Mouse (Mus musculus) heart, embryonic 13.5 days (tissue): ENCODE results near the gene Rab31. TPM values are rescaled to one million over a fixed set of nuclear protein-coding genes. Genes with fewer than 3 reads are reported as not detected.
"Not testable (repeated sequence)": the region's sequence is repeated elsewhere in the genome, so short reads cannot be mapped to it uniquely, and the experiment has no call there.

Source experiments
- ATAC-seq: fragments of 200-750 bp; cut with Nextera tagmentation; 2 replicates; pipeline ENCODE4 v1.8.0; 2017; ENCODE audit warnings: moderate TSS enrichment; ENCODE audit not compliant: insufficient number of reproducible peaks, low FRiP score, low TSS enrichment; ENCODE audit errors: extremely low read depth
- H3K27ac ChIP-seq: fragments of 300-500 bp; sonication (generic); replicated peaks from 2 replicates; pipeline ENCODE4 v1.5.1; 2015; ENCODE audit warnings: moderate library complexity, mild to moderate bottlenecking, inconsistent platforms
- H3K27me3 ChIP-seq: fragments of 300-500 bp; sonication (generic); replicated peaks from 2 replicates; pipeline ENCODE4 v1.6.1; 2015; ENCODE audit warnings: mild to moderate bottlenecking, inconsistent platforms
- H3K36me3 ChIP-seq: fragments of 300-500 bp; sonication (generic); 2 replicates; pipeline ENCODE4 v1.6.1; 2015; ENCODE audit warnings: mild to moderate bottlenecking, inconsistent platforms
- H3K4me1 ChIP-seq: fragments of 300-500 bp; sonication (generic); 2 replicates; pipeline ENCODE4 v1.6.1; 2015; ENCODE audit warnings: inconsistent platforms
- H3K4me2 ChIP-seq: fragments of 300-500 bp; sonication (generic); 2 replicates; pipeline ENCODE4 v1.6.1; 2015; ENCODE audit warnings: inconsistent platforms, mild to moderate bottlenecking, moderate library complexity
- H3K4me3 ChIP-seq: fragments of 300-500 bp; sonication (generic); 2 replicates; pipeline ENCODE4 v1.5.1; 2015; ENCODE audit warnings: moderate library complexity, mild to moderate bottlenecking, inconsistent platforms
- H3K9ac ChIP-seq: fragments of 300-500 bp; sonication (generic); 2 replicates; pipeline ENCODE4 v1.6.1; 2015; ENCODE audit warnings: inconsistent platforms, mild to moderate bottlenecking, moderate library complexity
- H3K9me3 ChIP-seq: fragments of 300-500 bp; sonication (generic); 2 replicates; pipeline ENCODE4 v1.6.1; 2016; ENCODE audit warnings: inconsistent platforms
- WGBS: fragments of 180-500 bp; shearing (Covaris S2); methylation state at CpG from one replicate; pipeline ENCODE4 v1.1.7; 2015; ENCODE audit warnings: mixed read lengths; 5-methylcytosine and 5-hydroxymethylcytosine counted together
- polyA plus RNA-seq: library from polyadenylated mRNA; unstranded; fragments of >200 nt; fragmentation: Nextera tagmentation; extraction: Ambion mirVana; gene quantifications from 2 replicates; pipeline ENCODE4 v1.2.1, GENCODE M21; 2015

Rab31 gene
- polyA plus RNA-seq, 1 experiment from 2014 or later = 23.9 TPM

DNA sequence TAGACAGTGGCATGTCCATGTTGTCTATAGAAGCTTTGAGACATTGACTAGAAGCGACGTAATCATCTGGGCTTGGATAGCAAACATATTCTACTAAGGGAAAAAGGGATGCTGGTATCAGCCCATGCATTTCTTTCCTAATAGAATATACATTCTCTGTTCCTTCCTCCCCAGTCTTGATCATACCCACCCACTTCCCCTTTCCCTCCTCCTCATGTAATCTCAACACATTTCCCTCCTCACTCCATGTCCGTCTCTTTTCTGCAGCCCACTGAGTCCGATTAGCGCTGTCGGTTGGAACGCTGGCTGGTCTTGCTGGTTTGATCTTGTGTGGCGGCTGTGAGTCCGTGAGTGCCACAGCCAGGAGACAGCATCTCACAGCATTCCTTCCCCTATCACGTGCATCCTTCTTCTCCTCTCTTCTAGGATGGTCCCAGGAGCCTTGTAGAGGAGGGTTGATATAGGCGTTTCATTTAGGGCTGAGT, 130.8 kb downstream of the Rab31 start, which contains the start of gene Txndc2:
Txndc2 (minus strand) TSS at position 435 of the 485 bp plus-strand sequence.
- Histone ChIP-seq H3K4me3 (no peak within 1 kb of the TSS), H3K4me1 (peaks cover 13% of the 10 kb centered on the region), H3K27me3 (no peaks in the 10 kb centered on the region; the same call in 1 of the 2 replicates), H3K4me2 (no peak within 1 kb of the TSS), H3K9me3 (no peaks in the 10 kb centered on the region), H3K9ac (no peak within 1 kb of the TSS), H3K36me3 (no peaks in the 10 kb centered on the region), H3K27ac (no peak within 1 kb of the TSS)
- WGBS = 82% methylated on average over 11 of the region's 11 CpGs
- ATAC-seq = no peak

- Histone ChIP-seq H3K27me3 (no peaks in the 10 kb centered on the region; the same call in 1 of the 2 replicates), H3K27ac (no peak overlapping the region), H3K36me3 (no peaks in the 10 kb centered on the region), H3K4me2 (no peak overlapping the region), H3K4me1 (peaks cover 26% of the 10 kb centered on the region), H3K4me3 (no peak overlapping the region), H3K9me3 (no peaks in the 10 kb centered on the region), H3K9ac (no peak overlapping the region)
- ATAC-seq = no peak
- 86% methylated on average over 1 of the region's 1 CpGs for WGBS
These were observed 133.4 kb downstream of the Rab31 start for GRCm38 (mm10) chr17:65639144-65639543.

- ATAC-seq = no peak
- Histone ChIP-seq H3K9ac (no peak overlapping the region), H3K36me3 (no peaks in the 10 kb centered on the region), H3K4me3 (no peak overlapping the region), H3K4me2 (peak overlapping the region; percentile 22; the same call in 1 of the 2 replicates), H3K27ac (no peak overlapping the region), H3K4me1 (peaks cover 13% of the 10 kb centered on the region), H3K9me3 (no peaks in the 10 kb centered on the region), H3K27me3 (no peaks in the 10 kb centered on the region)
- WGBS = 50% methylated on average over 14 of the region's 14 CpGs
These were observed 136.7 kb downstream of the Rab31 start for GRCm38 (mm10) chr17:65635715-65636360.

GRCm38 (mm10) chr17:65629943-65630342, 142.6 kb downstream of the Rab31 start:
- no peak overlapping the region for H3K4me2 ChIP-seq
- H3K9ac ChIP-seq = no peak overlapping the region
- ATAC-seq = no peak
- H3K4me1 ChIP-seq = peaks cover 5% of the 10 kb centered on the region
- no peaks in the 10 kb centered on the region for H3K9me3 ChIP-seq
- H3K27ac ChIP-seq = no peak overlapping the region
- 76% methylated on average over 6 of the region's 6 CpGs for WGBS
- H3K27me3 ChIP-seq = no peaks in the 10 kb centered on the region
- H3K36me3 ChIP-seq = no peaks in the 10 kb centered on the region
- H3K4me3 ChIP-seq = no peak overlapping the region

DNA sequence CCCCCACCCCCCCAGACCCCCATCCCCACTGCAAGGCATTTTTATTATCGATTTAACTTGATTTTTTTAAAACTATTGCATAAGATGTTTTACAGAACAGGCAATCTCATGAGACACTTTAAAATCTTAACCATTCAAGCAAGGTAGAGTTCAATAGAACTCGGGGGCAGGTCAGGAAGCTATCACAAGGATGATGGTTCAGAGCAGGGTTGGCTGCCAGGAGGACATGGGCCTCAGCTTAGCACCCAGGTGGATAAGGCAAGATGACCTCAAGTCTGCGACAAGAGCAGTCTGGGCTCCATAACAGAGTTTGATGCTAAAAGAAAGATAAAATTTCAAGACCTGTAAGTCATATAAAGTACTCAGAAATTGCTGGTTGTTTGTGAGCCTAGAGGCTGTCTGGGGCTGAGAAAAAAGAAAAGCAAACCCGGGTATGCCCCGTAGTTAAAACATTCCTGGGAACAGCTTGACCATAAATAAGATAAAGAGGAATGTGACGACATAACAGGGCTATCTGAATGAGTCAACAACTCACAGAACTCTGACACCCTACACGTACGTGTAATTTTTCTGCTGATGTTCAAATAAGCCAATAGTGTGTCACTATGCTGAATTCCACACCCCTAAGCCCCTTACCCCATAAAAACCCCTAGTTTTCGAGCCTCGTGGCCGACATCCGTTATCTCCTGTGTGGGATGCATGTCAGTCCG, 143.6 kb downstream of the Rab31 start:
- not testable (repeated sequence) for H3K4me3 ChIP-seq, H3K4me2 ChIP-seq, H3K9ac ChIP-seq, H3K9me3 ChIP-seq, H3K27me3 ChIP-seq, H3K4me1 ChIP-seq, H3K27ac ChIP-seq, ATAC-seq, H3K36me3 ChIP-seq
- WGBS = 34% methylated on average over 13 of the region's 13 CpGs

GRCm38 (mm10) chr17:65626301-65626700, 146.3 kb downstream of the Rab31 start:
- 78% methylated on average over 6 of the region's 6 CpGs for WGBS
- Histone ChIP-seq H3K27ac (no peak overlapping the region), H3K4me2 (no peak overlapping the region), H3K9me3 (no peaks in the 10 kb centered on the region), H3K4me3 (no peak overlapping the region), H3K36me3 (no peaks in the 10 kb centered on the region), H3K9ac (no peak overlapping the region), H3K4me1 (peaks cover 3% of the 10 kb centered on the region; the same call in 1 of the 2 replicates), H3K27me3 (no peaks in the 10 kb centered on the region)
- no peak for ATAC-seq

GRCm38 (mm10) chr17:65625563-65625962, 147.0 kb downstream of the Rab31 start:
- WGBS = 74% methylated on average over 6 of the region's 6 CpGs
- no peaks in the 10 kb centered on the region for H3K36me3 ChIP-seq
- no peak for ATAC-seq

GRCm38 (mm10) chr17:65623130-65623529, 149.4 kb downstream of the Rab31 start:
- Histone ChIP-seq H3K4me3 (no peak overlapping the region), H3K36me3 (no peaks in the 10 kb centered on the region), H3K4me1 (no peaks in the 10 kb centered on the region), H3K27me3 (no peaks in the 10 kb centered on the region), H3K27ac (no peak overlapping the region), H3K4me2 (no peak overlapping the region), H3K9me3 (no peaks in the 10 kb centered on the region), H3K9ac (no peak overlapping the region)
- no peak for ATAC-seq

More at GRCm38 (mm10) chr17:65625563-65625962, 147.0 kb downstream of the Rab31 start:
- no peak overlapping the region for H3K9ac ChIP-seq
- no peak overlapping the region for H3K4me3 ChIP-seq
- H3K4me2 ChIP-seq = no peak overlapping the region
- H3K4me1 ChIP-seq = peaks cover 3% of the 10 kb centered on the region; the same call in 1 of the 2 replicates
- H3K27ac ChIP-seq = no peak overlapping the region
- no peaks in the 10 kb centered on the region for H3K27me3 ChIP-seq
- H3K9me3 ChIP-seq = no peaks in the 10 kb centered on the region

DNA sequence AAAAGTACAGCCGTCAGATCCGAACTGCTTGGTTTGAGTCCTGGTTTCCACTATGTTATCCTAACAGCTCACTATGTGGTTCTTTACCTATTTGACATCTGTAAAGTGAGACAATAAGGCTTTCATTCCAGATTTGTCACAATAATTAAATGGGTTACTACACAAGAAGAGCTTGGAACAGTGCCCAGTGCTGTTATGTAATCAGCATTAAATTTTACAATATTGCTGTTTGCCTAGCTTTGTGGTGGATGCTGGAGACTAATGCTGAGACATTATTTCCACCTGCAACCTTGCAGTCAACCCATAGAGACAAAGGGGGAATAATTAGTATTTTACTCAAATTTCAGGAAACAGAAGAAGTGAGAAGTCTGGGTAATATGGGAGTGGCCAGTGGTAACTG, 154.1 kb downstream of the Rab31 start:
- no peak overlapping the region for H3K4me3 ChIP-seq
- WGBS = 90% methylated on average over 2 of the region's 2 CpGs
- ATAC-seq = no peak

GRCm38 (mm10) chr17:65615678-65616077, 156.9 kb downstream of the Rab31 start:
- 52% methylated on average over 3 of the region's 3 CpGs for WGBS
- no peak overlapping the region for H3K4me3 ChIP-seq
- H3K27ac ChIP-seq = no peak overlapping the region
- no peaks in the 10 kb centered on the region for H3K27me3 ChIP-seq
- peaks cover 17% of the 10 kb centered on the region for H3K4me1 ChIP-seq
- no peak overlapping the region for H3K9ac ChIP-seq
- ATAC-seq = no peak
- H3K36me3 ChIP-seq = no peaks in the 10 kb centered on the region
- H3K4me2 ChIP-seq = no peak overlapping the region
- H3K9me3 ChIP-seq = no peaks in the 10 kb centered on the region

More for the DNA sequence above, 154.1 kb downstream of the Rab31 start:
- Histone ChIP-seq H3K4me2 (no peak overlapping the region), H3K4me1 (peaks cover 6% of the 10 kb centered on the region; the same call in 1 of the 2 replicates), H3K36me3 (no peaks in the 10 kb centered on the region), H3K9me3 (no peaks in the 10 kb centered on the region), H3K9ac (no peak overlapping the region), H3K27ac (no peak overlapping the region), H3K27me3 (no peaks in the 10 kb centered on the region)

DNA sequence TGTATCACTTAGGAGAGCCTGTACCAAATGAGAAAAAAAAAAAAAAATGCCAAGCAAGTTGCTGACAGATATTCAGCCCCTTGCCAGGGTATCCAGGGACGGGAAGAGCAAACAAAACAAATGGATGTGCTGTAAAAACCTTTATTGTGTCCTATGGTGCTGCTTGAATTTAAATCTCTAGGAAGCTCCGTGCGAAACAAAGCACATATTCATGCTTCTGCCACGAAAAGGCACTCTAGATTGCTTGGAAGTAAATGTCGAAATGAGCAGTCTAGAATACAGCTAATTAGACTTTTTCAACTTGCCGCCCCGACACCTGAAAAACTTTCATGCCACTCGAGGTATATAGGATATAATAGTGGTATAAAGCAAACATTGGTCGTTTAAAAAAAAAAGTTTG, 158.1 kb downstream of the Rab31 start:
- Histone ChIP-seq H3K27ac (peak overlapping the region; percentile 100), H3K4me1 (peaks cover 27% of the 10 kb centered on the region), H3K9me3 (no peaks in the 10 kb centered on the region), H3K9ac (peak overlapping the region; percentile 100), H3K4me3 (peak overlapping the region; percentile 98), H3K36me3 (no peaks in the 10 kb centered on the region), H3K4me2 (peak overlapping the region; percentile 86), H3K27me3 (no peaks in the 10 kb centered on the region)
- WGBS = 1% methylated on average over 9 of the region's 9 CpGs
- ATAC-seq = no peak
